Mouse (Mus musculus) CD4-positive naive resting alpha-beta T cell, adult 57 days (primary cell): ENCODE measurements around the gene Adcyap1. TPM values are rescaled to one million over a fixed set of nuclear protein-coding genes. Genes with fewer than 3 reads are reported as not detected.

Source experiments
- total RNA-seq: library from RNA; stranded (reverse); gene quantifications from one replicate; pipeline ENCODE4 v1.2.4, GENCODE M21; 2023

The Adcyap1 gene
- not detected for total RNA-seq

GRCm38 (mm10) chr17:93198717-93199116, at the start of gene Adcyap1:
TSS of gene Adcyap1 (plus strand) at chr17:93199017.

